Mouse (Mus musculus): ENCODE data around the gene 4921524J17Rik.

DNA sequence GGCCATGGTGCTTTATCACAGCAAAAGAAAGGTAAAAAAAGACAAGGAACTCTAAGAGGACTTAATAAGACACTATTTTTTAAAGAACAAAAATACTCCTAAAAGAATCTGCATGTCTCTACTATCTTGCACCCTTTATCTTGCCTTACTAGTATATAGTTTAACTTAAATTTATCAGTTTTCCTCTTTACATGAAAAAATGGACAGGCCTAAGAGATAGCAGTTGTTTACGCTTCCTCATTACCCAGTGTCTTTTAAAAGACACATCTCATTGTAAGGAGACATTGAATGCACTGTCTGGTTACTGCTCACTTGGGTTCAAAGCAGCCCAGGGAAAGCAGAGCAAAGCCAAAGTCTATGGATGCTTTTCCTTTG lies 60.2 kb downstream of the 4921524J17Rik start:
- TF ChIP-seq CTCF (IDR thresholded peaks at IDR 0.05; ENCODE audit: low read depth, low read length) = no peak
- no peak for TF ChIP-seq POLR2A (IDR thresholded peaks at IDR 0.05; ENCODE audit: insufficient read depth, low read length)
- no peak for TF ChIP-seq EP300 (IDR thresholded peaks at IDR 0.05; ENCODE audit: insufficient read depth, low read depth, low read length)

Data from ES-Bruce4 (cell line).